Mouse (Mus musculus) embryonic fibroblast, embryonic 13.5 days (primary cell): ENCODE measurements at regions not wholly inside any gene's neighbourhood (a gene's known extent, or its start where the extent isn't known, plus 50 kb on each side); places are given as distances from the start of the nearest gene placed in this dataset.

Experiments used
- CTCF ChIP-seq: IDR thresholded peaks from 2 replicates; pipeline ENCODE4 v1.5.1; 2011; ENCODE audit warnings: mild to moderate bottlenecking, control low read depth, low read length, moderate library complexity, borderline replicate concordance; ENCODE audit not compliant: insufficient read depth
- POLR2A ChIP-seq: IDR thresholded peaks from 2 replicates; pipeline ENCODE4 v1.6.1; 2011; ENCODE audit warnings: low read depth, mild to moderate bottlenecking, control low read depth, low read length, moderate library complexity

GRCm38 (mm10) chr14:123110533-123110932 lies 126.7 kb upstream of the Tmtc4 start:
- TF ChIP-seq CTCF (no peak), POLR2A (no peak)
